11 mouse cellular contexts compared by ENCODE assay signal in the genomic region with DNA sequence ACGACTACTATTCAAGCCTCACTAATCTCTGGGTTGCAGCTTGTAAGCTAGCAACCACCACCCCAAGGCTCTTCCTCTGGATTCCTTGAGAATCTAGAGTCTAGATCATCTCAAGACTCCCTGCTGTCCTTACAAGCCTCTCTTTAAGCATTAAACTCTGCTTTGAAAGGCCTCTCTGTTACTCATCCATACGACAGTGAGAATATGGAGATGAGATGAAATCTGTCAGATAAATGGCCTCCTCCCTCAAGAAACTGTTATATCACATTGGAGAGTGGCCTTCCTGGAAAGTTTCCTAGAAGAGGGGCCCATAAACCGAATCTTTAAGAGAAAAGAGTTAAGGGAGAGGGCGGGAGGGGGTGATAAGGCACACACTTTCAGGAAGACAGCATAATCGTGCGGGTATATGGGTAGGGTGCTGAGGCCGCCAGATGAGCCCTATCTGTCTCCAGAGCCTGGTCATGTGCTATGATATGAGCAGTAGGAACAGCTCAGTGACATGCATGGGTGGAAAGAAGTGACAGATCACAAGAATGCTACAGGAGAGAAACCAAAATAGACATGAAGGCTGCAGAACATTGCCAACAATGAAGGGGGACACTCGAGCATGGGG. TPM values are rescaled to one million over a fixed set of nuclear protein-coding genes. Genes with fewer than 3 reads are reported as not detected.
DNase-seq lines count a peak whose midpoint lies in the region; ATAC-seq and TF ChIP-seq lines count a peak whose summit lies in the region.
"Had no signal": no experiment of that assay in that cellular context is flagged by ENCODE, and none has a peak within 500 bp of the region (broad histone marks: within the 10 kb centered on the region; RNA-seq: fewer than 3 reads in every experiment).

No protein-coding gene starts in this region.

- no peaks in the 10 kb centered on the region for H3K27me3 ChIP-seq in heart, embryonic 11.5 days (ENCODE audit: control insufficient read depth, insufficient read depth, low read length)
- H3K27me3 ChIP-seq in stomach, embryonic 14.5 days (ENCODE audit: control insufficient read depth, insufficient read depth, low read length) = no peaks in the 10 kb centered on the region
- H3K27me3 ChIP-seq in stomach, postnatal 0 days (ENCODE audit: control insufficient read depth, insufficient read depth, low read length) = no peaks in the 10 kb centered on the region
- no peaks in the 10 kb centered on the region for H3K27me3 ChIP-seq in liver, embryonic 13.5 days
- no peaks in the 10 kb centered on the region for H3K27me3 ChIP-seq in midbrain, embryonic 16.5 days (ENCODE audit: control insufficient read depth, insufficient read depth, low read depth, low read length)

- H3K4me1 ChIP-seq in heart, embryonic 11.5 days (ENCODE audit: control insufficient read depth, insufficient read depth, low read length) = peaks cover 3% of the 10 kb centered on the region; the same call in 1 of the 2 replicates
- no peaks in the 10 kb centered on the region for H3K4me1 ChIP-seq in stomach, embryonic 14.5 days (ENCODE audit: control insufficient read depth, insufficient read depth, low read length)
- no peaks in the 10 kb centered on the region for H3K4me1 ChIP-seq in stomach, postnatal 0 days (replicated peaks; ENCODE audit: control insufficient read depth, insufficient read depth)
- peaks cover 70% of the 10 kb centered on the region for H3K4me1 ChIP-seq in liver, embryonic 13.5 days (replicated peaks)
- H3K4me1 ChIP-seq in midbrain, embryonic 16.5 days (ENCODE audit: control insufficient read depth, insufficient read depth, low read length) = no peaks in the 10 kb centered on the region

- no peak overlapping the region for H3K4me3 ChIP-seq in heart, embryonic 11.5 days (ENCODE audit: low read depth, low read length)
- H3K4me3 ChIP-seq in stomach, embryonic 14.5 days (ENCODE audit: low read depth, low read length) = no peak overlapping the region
- no peak overlapping the region for H3K4me3 ChIP-seq in stomach, postnatal 0 days (ENCODE audit: low read depth, low read length)
- H3K4me3 ChIP-seq in liver, embryonic 13.5 days (replicated peaks) = peak overlapping the region; percentile 35
- H3K4me3 ChIP-seq in midbrain, embryonic 16.5 days (ENCODE audit: low read depth, low read length) = no peak overlapping the region

- H3K4me2 ChIP-seq in heart, embryonic 11.5 days = peak overlapping the region; percentile 7
- no peak overlapping the region for H3K4me2 ChIP-seq in stomach, embryonic 14.5 days (replicated peaks; ENCODE audit: low read depth, low read length)
- H3K4me2 ChIP-seq in stomach, postnatal 0 days (replicated peaks; ENCODE audit: low read depth) = no peak overlapping the region
- H3K4me2 ChIP-seq in liver, embryonic 13.5 days = peak overlapping the region; percentile 70
- no peak overlapping the region for H3K4me2 ChIP-seq in midbrain, embryonic 16.5 days (ENCODE audit: low read length)

- 48% methylated on average over 8 of the region's 8 CpGs for WGBS in heart, embryonic 11.5 days (ENCODE audit: insufficient replicate concordance)
- 78% methylated on average over 8 of the region's 8 CpGs for WGBS in stomach, embryonic 14.5 days
- WGBS in stomach, postnatal 0 days = 73% methylated on average over 8 of the region's 8 CpGs
- WGBS in liver, embryonic 13.5 days (ENCODE audit: insufficient replicate concordance) = 12% methylated on average over 8 of the region's 8 CpGs
- WGBS in midbrain, embryonic 16.5 days = 81% methylated on average over 8 of the region's 8 CpGs

- intact Hi-C loops in heart, postnatal 14 days (cut with DNase I) = no loop called here

- no peak for TF ChIP-seq CTCF in stomach, postnatal 0 days (IDR thresholded peaks at IDR 0.05; ENCODE audit: low read depth)

- peak overlapping the region; percentile 58 for H3K27ac ChIP-seq in heart, embryonic 11.5 days (ENCODE audit: low read depth, low read length)
- H3K27ac ChIP-seq in stomach, embryonic 14.5 days (ENCODE audit: low read length) = no peak overlapping the region
- no peak overlapping the region for H3K27ac ChIP-seq in stomach, postnatal 0 days (replicated peaks)
- peak overlapping the region; percentile 99 for H3K27ac ChIP-seq in liver, embryonic 13.5 days
- no peak overlapping the region for H3K27ac ChIP-seq in midbrain, embryonic 16.5 days (ENCODE audit: low read length)

- H3K9me3 ChIP-seq in heart, embryonic 11.5 days (replicated peaks; ENCODE audit: control insufficient read depth, low read length) = no peaks in the 10 kb centered on the region
- no peaks in the 10 kb centered on the region for H3K9me3 ChIP-seq in stomach, embryonic 14.5 days (ENCODE audit: control insufficient read depth, low read depth, low read length)
- no peaks in the 10 kb centered on the region for H3K9me3 ChIP-seq in stomach, postnatal 0 days (ENCODE audit: control insufficient read depth, low read length)
- H3K9me3 ChIP-seq in liver, embryonic 13.5 days (replicated peaks) = no peaks in the 10 kb centered on the region
- H3K9me3 ChIP-seq in midbrain, embryonic 16.5 days (replicated peaks; ENCODE audit: control insufficient read depth, low read length, poor library complexity, severe bottlenecking) = no peaks in the 10 kb centered on the region

- ATAC-seq in heart, embryonic 11.5 days (replicated peaks; ENCODE audit: insufficient number of reproducible peaks, low FRiP score, low TSS enrichment) = peak; percentile 94
- peak; percentile 87; the same call in 1 of the 2 replicates for ATAC-seq in stomach, embryonic 14.5 days (ENCODE audit: insufficient number of reproducible peaks, insufficient read depth, low FRiP score, low read depth)
- no peak for ATAC-seq in stomach, postnatal 0 days (ENCODE audit: low FRiP score, low TSS enrichment)
- peak; percentile 99 for ATAC-seq in liver, embryonic 13.5 days (ENCODE audit: low read depth)
- ATAC-seq in midbrain, embryonic 16.5 days = no peak

- no peak for DNase-seq in heart, postnatal 14 days
- no peak for DNase-seq in stomach, postnatal 0 days (ENCODE audit: low spot score)
- peak; percentile 88 for DNase-seq in liver, embryonic 13.5 days
- no peak for DNase-seq in layer of hippocampus, adult 9-11 months
- DNase-seq in layer of hippocampus, adult 9-10 months (ENCODE audit: low spot score) = no peak
- DNase-seq: left cerebral cortex, postnatal 4 days; right cerebral cortex, postnatal 4 days; thymus, adult 18-20 months had no signal

- H3K9ac ChIP-seq in heart, embryonic 11.5 days (ENCODE audit: low read depth, low read length) = no peak overlapping the region
- H3K9ac ChIP-seq in stomach, embryonic 14.5 days (replicated peaks; ENCODE audit: low read depth, low read length) = no peak overlapping the region
- no peak overlapping the region for H3K9ac ChIP-seq in stomach, postnatal 0 days (ENCODE audit: low read length)
- H3K9ac ChIP-seq in liver, embryonic 13.5 days = peak overlapping the region; percentile 78
- no peak overlapping the region for H3K9ac ChIP-seq in midbrain, embryonic 16.5 days (ENCODE audit: low read depth, low read length)

- no peak for TF ChIP-seq EP300 in stomach, postnatal 0 days (optimal IDR thresholded peaks at IDR 0.05)

- no peaks in the 10 kb centered on the region for H3K36me3 ChIP-seq in heart, embryonic 11.5 days (ENCODE audit: control insufficient read depth, insufficient read depth, low read length)
- no peaks in the 10 kb centered on the region for H3K36me3 ChIP-seq in stomach, embryonic 14.5 days (ENCODE audit: control insufficient read depth, insufficient read depth, low read length)
- no peaks in the 10 kb centered on the region for H3K36me3 ChIP-seq in stomach, postnatal 0 days (ENCODE audit: control insufficient read depth, insufficient read depth, low read length)
- no peaks in the 10 kb centered on the region for H3K36me3 ChIP-seq in liver, embryonic 13.5 days
- H3K36me3 ChIP-seq in midbrain, embryonic 16.5 days (ENCODE audit: control insufficient read depth, insufficient read depth, low read length) = no peaks in the 10 kb centered on the region

RNA-seq across cellular contexts. Expression of gene Bmp2k, which starts 45.9 kb away (rescaled TPM):
- 10.0 and 12.7 TPM in 2 replicates for polyA plus RNA-seq in heart, embryonic 11.5 days (2014; fragmentation: Nextera tagmentation; extraction: Ambion mirVana)
- total RNA-seq in heart, postnatal 14 days (2021) = 10 to 100 TPM; 11.5 to 12.1 TPM
- 13.4 and 13.5 TPM in 2 replicates for polyA plus RNA-seq in stomach, embryonic 14.5 days (2014; fragmentation: Nextera tagmentation; extraction: Ambion mirVana)
- 10.6 and 11.9 TPM in 2 replicates for polyA plus RNA-seq in stomach, postnatal 0 days (2015; fragmentation: Nextera tagmentation; extraction: Ambion mirVana)
- 34.7 and 39.3 TPM in 2 replicates for polyA plus RNA-seq in liver, embryonic 13.5 days (2015; fragmentation: Nextera tagmentation; extraction: Ambion mirVana)
- 8.3 and 9.5 TPM in 2 replicates for polyA plus RNA-seq in midbrain, embryonic 16.5 days (2015; fragmentation: Nextera tagmentation; extraction: Ambion mirVana)

Comparison
In these comparisons a context has a peak if more than half of its experiments do, and no peak if none do; other contexts are left out.
1. ATAC-seq: peak in heart, embryonic 11.5 days (single experiment), stomach, embryonic 14.5 days (single experiment) and liver, embryonic 13.5 days (single experiment); none in stomach, postnatal 0 days (single experiment) and midbrain, embryonic 16.5 days (single experiment).
2. H3K27ac ChIP-seq: peak in heart, embryonic 11.5 days (single experiment) and liver, embryonic 13.5 days (single experiment); none in stomach, embryonic 14.5 days (single experiment), stomach, postnatal 0 days (single experiment) and midbrain, embryonic 16.5 days (single experiment).
3. H3K4me2 ChIP-seq: peak in heart, embryonic 11.5 days (single experiment) and liver, embryonic 13.5 days (single experiment); none in stomach, embryonic 14.5 days (single experiment), stomach, postnatal 0 days (single experiment) and midbrain, embryonic 16.5 days (single experiment).